Mouse (Mus musculus): Measurements from ENCODE around the gene Bmp8a.

GRCm38 (mm10) chr4:123360771-123361170, 17.7 kb upstream of the Bmp8a start:
- TF ChIP-seq CTCF (conservative IDR thresholded peaks at IDR 0.05; ENCODE audit: insufficient read depth, insufficient read length, low read depth, low read length) (no peak), POLR2A (IDR thresholded peaks at IDR 0.05; ENCODE audit: low read depth, low read length) (no peak)
